Mouse (Mus musculus) midbrain, embryonic 11.5 days (tissue): Measurements from ENCODE around the gene Exoc2. TPM values are rescaled to one million over a fixed set of nuclear protein-coding genes. Genes with fewer than 3 reads are reported as not detected.

Experiments
- ATAC-seq: fragments of 200-750 bp; cut with Nextera tagmentation; 2 replicates; pipeline ENCODE4 v1.8.0; 2017; ENCODE audit warnings: moderate TSS enrichment, moderate library complexity; ENCODE audit not compliant: low FRiP score
- DNase-seq: peaks from one replicate; pipeline ENCODE4 v3.0.0; 2015; ENCODE audit warnings: low spot score; ENCODE audit errors: missing footprints
- H3K27ac ChIP-seq: fragments of 300-500 bp; sonication (generic); 2 replicates; pipeline ENCODE4 v1.5.1; 2014; ENCODE audit warnings: low read depth, low read length
- H3K27me3 ChIP-seq: fragments of 300-500 bp; sonication (generic); 2 replicates; pipeline ENCODE4 v1.6.1; 2014; ENCODE audit warnings: mild to moderate bottlenecking, low read length, moderate library complexity, mixed read lengths; ENCODE audit not compliant: control insufficient read depth, insufficient read depth
- H3K36me3 ChIP-seq: fragments of 300-500 bp; sonication (generic); 2 replicates; pipeline ENCODE4 v1.6.1; 2014; ENCODE audit warnings: mild to moderate bottlenecking, low read length, moderate library complexity, mixed read lengths; ENCODE audit not compliant: control insufficient read depth, insufficient read depth
- H3K4me1 ChIP-seq: fragments of 300-500 bp; sonication (generic); 2 replicates; pipeline ENCODE4 v1.6.1; 2014; ENCODE audit warnings: low read length; ENCODE audit not compliant: control insufficient read depth, insufficient read depth
- H3K4me2 ChIP-seq: fragments of 300-500 bp; sonication (generic); 2 replicates; pipeline ENCODE4 v1.6.1; 2014; ENCODE audit warnings: mild to moderate bottlenecking, moderate library complexity
- H3K4me3 ChIP-seq: fragments of 300-500 bp; sonication (generic); 2 replicates; pipeline ENCODE4 v1.5.1; 2014; ENCODE audit warnings: low read depth, low read length
- H3K9ac ChIP-seq: fragments of 300-500 bp; sonication (generic); 2 replicates; pipeline ENCODE4 v1.6.1; 2014; ENCODE audit warnings: low read length
- H3K9me3 ChIP-seq: fragments of 300-500 bp; sonication (generic); 2 replicates; pipeline ENCODE4 v1.6.1; 2016; ENCODE audit warnings: low read length; ENCODE audit not compliant: control insufficient read depth
- WGBS: fragments of 180-500 bp; shearing (Covaris S2); extraction: QIAGEN DNeasy Blood & Tissue Kit; methylation state at CpG from one replicate; pipeline ENCODE4 v1.1.7; 2014; 5-methylcytosine and 5-hydroxymethylcytosine counted together
- polyA plus RNA-seq: library from polyadenylated mRNA; unstranded; fragments of >200 nt; fragmentation: Nextera tagmentation; extraction: Ambion mirVana; gene quantifications from 2 replicates; pipeline ENCODE4 v1.2.1, GENCODE M21; 2014

Exoc2 gene
- polyA plus RNA-seq, 1 experiment from 2014 or later, result 41.3 TPM

DNA sequence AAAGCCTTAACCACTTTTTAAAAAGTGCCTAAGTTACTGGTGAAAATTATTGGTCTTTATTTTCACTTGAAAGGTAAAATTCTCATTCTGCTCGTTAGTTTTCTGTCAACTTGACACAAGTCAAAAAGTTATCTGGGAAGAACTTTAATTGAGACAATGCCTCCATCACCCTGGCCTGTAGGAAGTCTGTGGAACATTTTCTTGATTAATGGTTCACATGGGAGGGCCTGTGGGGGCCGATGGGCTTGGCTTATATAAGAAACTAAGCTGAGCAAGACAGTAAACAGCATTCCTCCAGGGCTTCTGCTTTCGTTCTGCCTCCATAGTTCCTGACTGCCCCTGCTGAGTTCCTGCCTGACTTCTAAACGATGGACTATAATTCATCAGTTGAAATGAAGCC lies 81.6 kb downstream of the Exoc2 start:
- ATAC-seq (no peak), DNase-seq (peak; percentile 71)
- H3K9ac ChIP-seq, result no peak overlapping the region
- no peak overlapping the region for H3K4me2 ChIP-seq
- WGBS, result 80% methylated on average over 4 of the region's 4 CpGs
- H3K27me3 ChIP-seq, result no peaks in the 10 kb centered on the region
- H3K27ac ChIP-seq, result no peak overlapping the region
- H3K36me3 ChIP-seq, result no peaks in the 10 kb centered on the region
- H3K4me3 ChIP-seq, result no peak overlapping the region
- H3K9me3 ChIP-seq, result no peaks in the 10 kb centered on the region
- no peaks in the 10 kb centered on the region for H3K4me1 ChIP-seq

DNA sequence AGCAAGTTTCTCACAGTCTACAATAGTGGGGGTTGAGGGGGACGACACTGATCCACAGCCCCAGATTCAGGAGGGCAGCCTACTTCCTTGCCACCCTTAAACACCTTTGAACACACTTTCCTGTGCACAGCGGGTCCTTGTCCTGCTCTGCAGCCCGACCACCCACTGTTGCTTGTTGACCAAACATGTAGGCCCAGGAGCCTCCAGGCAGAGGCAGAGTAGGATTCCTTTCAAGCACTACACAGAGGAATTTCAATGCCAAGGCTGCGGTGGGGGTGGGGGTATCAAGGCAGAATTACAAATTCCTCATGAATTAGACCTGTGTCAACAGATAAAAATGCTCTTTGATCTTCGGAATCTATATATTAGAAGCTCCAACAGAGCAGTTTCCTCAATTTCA lies 82.7 kb downstream of the Exoc2 start:
- DNase-seq (peak; percentile 81), ATAC-seq (no peak)
- no peaks in the 10 kb centered on the region for H3K9me3 ChIP-seq
- H3K27me3 ChIP-seq, result no peaks in the 10 kb centered on the region
- 73% methylated on average over 5 of the region's 5 CpGs for WGBS
- no peak overlapping the region for H3K27ac ChIP-seq
- H3K4me3 ChIP-seq, result no peak overlapping the region
- H3K36me3 ChIP-seq, result no peaks in the 10 kb centered on the region
- H3K4me1 ChIP-seq, result no peaks in the 10 kb centered on the region
- no peak overlapping the region for H3K9ac ChIP-seq
- no peak overlapping the region for H3K4me2 ChIP-seq

DNA sequence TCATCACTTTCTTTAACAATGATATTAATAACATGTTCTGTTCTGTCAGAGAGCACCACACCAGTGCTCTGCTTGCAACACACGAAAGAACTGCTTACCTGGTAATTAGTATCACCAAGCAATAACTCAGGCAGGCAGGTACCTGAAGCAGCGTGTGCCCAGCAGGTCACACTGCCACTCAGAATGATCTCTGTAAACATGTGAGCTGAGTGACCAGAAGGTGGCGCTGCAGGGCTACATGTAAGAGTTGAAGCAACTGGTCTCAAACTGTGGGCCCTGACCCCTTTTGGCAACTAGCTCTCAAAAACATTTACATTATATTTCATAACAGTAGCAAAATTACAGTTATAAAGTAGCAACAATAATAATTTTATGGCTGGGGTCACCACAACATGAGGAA lies 85.4 kb downstream of the Exoc2 start:
- H3K9me3 ChIP-seq, result no peaks in the 10 kb centered on the region
- no peak overlapping the region for H3K4me3 ChIP-seq
- ATAC-seq (no peak), DNase-seq (peak; percentile 93)
- H3K27me3 ChIP-seq, result no peaks in the 10 kb centered on the region
- no peak overlapping the region for H3K27ac ChIP-seq
- no peak overlapping the region for H3K4me2 ChIP-seq
- no peak overlapping the region for H3K9ac ChIP-seq
- H3K4me1 ChIP-seq, result no peaks in the 10 kb centered on the region
- no peaks in the 10 kb centered on the region for H3K36me3 ChIP-seq
- WGBS, result 11% methylated on average over 3 of the region's 3 CpGs

DNA sequence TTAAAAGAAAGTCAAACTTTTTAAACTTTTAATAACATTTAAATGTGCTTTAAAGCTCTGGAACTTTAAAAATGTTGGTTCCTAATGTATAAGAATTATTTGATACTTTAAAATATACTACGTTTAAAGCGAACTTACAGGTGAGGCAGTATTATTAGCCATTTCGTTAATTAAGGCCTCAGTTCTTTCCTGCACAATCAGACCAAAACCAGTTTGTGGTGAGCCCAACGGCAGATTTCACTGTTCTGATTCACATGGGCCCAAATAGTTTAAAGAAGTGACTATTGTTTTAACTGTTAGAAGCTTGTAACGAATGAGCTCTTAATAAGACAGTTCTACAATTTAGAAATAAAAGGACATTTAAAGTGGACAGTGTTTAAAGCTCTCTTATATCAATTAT lies 93.6 kb downstream of the Exoc2 start:
- 92% methylated on average over 5 of the region's 5 CpGs for WGBS
- H3K27ac ChIP-seq, result no peak overlapping the region
- no peak overlapping the region for H3K4me2 ChIP-seq
- H3K36me3 ChIP-seq, result no peaks in the 10 kb centered on the region
- DNase-seq (no peak), ATAC-seq (no peak)
- H3K27me3 ChIP-seq, result no peaks in the 10 kb centered on the region
- H3K4me1 ChIP-seq, result no peaks in the 10 kb centered on the region
- H3K9me3 ChIP-seq, result no peaks in the 10 kb centered on the region
- no peak overlapping the region for H3K9ac ChIP-seq
- no peak overlapping the region for H3K4me3 ChIP-seq

DNA sequence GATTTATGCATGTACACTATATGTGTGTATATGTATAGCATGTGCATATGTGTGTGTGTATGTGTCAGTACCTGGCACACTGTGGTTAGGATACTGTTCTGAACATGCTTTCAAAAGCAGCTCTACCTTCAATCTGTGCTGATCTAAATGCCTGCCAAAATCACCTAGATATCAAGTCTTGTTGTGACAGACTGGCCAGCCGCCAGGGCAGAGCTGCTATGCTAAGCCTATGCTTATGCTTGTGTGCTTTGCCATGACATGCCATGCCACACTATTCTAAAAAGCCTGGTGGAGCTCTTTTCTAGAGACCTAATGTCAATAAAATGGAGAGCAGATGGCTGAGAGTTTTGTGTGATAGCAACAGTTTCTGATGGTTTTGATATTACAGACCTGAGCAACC lies 94.0 kb downstream of the Exoc2 start:
- no peak overlapping the region for H3K4me3 ChIP-seq
- H3K27ac ChIP-seq, result no peak overlapping the region
- H3K9ac ChIP-seq, result no peak overlapping the region
- no peaks in the 10 kb centered on the region for H3K4me1 ChIP-seq
- WGBS, result 92% methylated on average over 1 of the region's 1 CpGs
- ATAC-seq (no peak), DNase-seq (no peak)
- H3K9me3 ChIP-seq, result no peaks in the 10 kb centered on the region
- H3K36me3 ChIP-seq, result no peaks in the 10 kb centered on the region
- no peak overlapping the region for H3K4me2 ChIP-seq
- H3K27me3 ChIP-seq, result no peaks in the 10 kb centered on the region

DNA sequence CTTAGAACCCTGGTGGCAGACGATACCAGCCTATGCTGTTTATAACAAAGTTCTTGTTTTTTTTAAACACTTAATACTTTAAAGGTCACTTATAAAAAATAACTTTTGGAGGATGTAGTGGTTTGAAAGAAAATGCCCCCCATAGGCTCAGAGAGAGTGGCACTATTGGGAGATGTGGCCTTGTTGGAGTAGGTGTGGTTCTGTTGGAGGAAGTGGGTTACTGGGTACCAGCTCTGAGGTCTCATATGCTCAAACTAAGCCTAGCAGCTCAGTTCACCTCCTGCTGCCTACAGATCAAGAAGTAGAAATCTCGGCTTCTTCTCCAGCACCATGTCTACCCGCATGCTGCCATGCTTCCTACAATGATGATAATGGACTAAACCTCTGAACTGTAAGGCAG lies 98.1 kb downstream of the Exoc2 start:
- no peak overlapping the region for H3K4me2 ChIP-seq
- H3K27me3 ChIP-seq, result no peaks in the 10 kb centered on the region
- H3K9ac ChIP-seq, result no peak overlapping the region
- no peak overlapping the region for H3K27ac ChIP-seq
- 95% methylated on average over 3 of the region's 3 CpGs for WGBS
- no peak overlapping the region for H3K4me3 ChIP-seq
- no peaks in the 10 kb centered on the region for H3K4me1 ChIP-seq
- DNase-seq (no peak), ATAC-seq (no peak)
- no peaks in the 10 kb centered on the region; the same call in 1 of the 2 replicates for H3K36me3 ChIP-seq
- H3K9me3 ChIP-seq, result no peaks in the 10 kb centered on the region

DNA sequence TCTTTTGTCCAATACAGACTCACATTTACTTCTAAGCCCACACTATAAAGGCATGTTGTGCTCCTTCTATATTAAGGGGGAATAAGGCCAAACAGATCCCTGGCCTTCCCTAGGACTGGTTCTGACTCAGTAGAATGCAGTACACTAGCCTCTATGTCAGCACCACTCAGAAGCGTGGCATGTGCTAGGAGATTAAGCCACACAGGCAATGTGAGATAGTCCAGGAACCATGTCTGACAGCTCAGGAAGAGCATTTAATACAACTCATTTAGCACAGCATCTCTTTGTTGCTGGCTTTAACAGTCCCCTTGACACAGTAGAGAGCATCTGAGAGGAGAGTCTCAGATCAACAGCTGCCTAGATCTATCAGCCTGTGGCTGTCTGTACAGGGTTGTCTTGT lies 100.4 kb downstream of the Exoc2 start:
- no peak for DNase-seq
- H3K4me1 ChIP-seq, result no peaks in the 10 kb centered on the region
- no peak overlapping the region for H3K27ac ChIP-seq
- H3K27me3 ChIP-seq, result no peaks in the 10 kb centered on the region
- no peaks in the 10 kb centered on the region; the same call in 1 of the 2 replicates for H3K36me3 ChIP-seq
- no peaks in the 10 kb centered on the region for H3K9me3 ChIP-seq
- ATAC-seq, result no peak
- H3K4me2 ChIP-seq, result no peak overlapping the region
- no peak overlapping the region for H3K9ac ChIP-seq
- no peak overlapping the region for H3K4me3 ChIP-seq
- WGBS, result 87% methylated on average over 1 of the region's 1 CpGs

DNA sequence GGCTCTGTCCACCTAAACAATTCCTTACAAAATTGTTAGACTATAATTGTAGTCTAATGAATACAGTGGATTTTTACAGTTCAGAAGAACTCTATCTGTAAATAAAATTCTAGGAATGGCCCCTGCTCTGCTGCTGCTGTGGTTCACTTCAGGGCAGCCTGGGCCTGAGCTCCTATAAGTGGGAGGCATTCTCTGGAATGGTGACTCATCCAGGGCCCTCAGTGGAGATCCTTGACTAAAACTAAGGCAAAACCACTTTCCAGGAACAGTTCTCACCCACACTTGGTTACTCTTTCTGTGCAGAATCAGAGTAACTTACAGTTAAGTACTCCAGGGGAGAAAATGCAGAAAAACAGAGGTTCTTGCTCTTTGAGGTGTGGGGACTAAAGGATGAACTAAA lies 108.4 kb downstream of the Exoc2 start:
- Histone ChIP-seq H3K9ac (no peak overlapping the region), H3K9me3 (no peaks in the 10 kb centered on the region), H3K36me3 (no peaks in the 10 kb centered on the region), H3K4me3 (no peak overlapping the region), H3K4me1 (no peaks in the 10 kb centered on the region), H3K27me3 (no peaks in the 10 kb centered on the region), H3K4me2 (no peak overlapping the region), H3K27ac (no peak overlapping the region)
- DNase-seq, result no peak
- no peak for ATAC-seq

DNA sequence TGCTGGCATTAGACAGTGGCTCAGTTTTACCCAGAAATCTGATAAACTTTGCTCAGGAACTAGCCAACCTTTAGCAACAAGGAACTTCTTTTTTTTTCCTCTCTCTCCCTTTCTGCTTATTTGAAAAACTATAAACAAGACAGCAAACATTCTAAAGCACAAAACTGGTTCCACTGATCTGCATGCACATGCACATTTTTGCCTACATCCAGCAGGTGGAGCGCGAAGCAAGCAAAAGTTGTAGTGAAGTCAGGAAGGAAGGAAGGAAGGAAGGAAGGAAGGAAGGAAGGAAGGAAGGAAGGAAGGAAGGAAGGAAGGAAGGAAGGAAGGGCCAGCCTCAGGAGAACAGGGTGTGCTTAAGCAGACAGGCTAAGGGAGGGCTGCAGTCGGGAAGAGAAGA lies 109.9 kb downstream of the Exoc2 start:
- DNase-seq, result no peak
- 80% methylated on average over 3 of the region's 3 CpGs for WGBS
- H3K4me1 ChIP-seq, result no peaks in the 10 kb centered on the region

DNA sequence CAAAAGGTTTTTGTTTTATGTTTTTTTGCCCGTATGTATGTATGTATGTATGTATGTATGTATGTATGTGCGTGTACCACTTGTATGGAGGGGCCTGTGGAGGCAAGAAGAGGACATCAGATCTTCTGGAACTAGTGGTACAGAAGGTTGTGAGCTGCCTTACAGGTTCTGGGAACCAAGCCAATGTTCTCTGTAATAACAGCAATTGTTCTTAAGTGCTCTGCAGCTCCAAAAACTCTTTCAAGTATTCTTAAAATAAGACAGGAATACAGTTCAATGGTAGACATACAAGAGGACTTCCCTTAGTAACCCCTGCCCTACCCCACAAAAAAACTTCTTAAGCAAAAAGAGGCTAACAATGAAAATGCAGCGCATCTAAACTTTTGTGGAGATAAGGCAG lies 115.5 kb downstream of the Exoc2 start:
- H3K4me2 ChIP-seq, result no peak overlapping the region
- no peaks in the 10 kb centered on the region for H3K27me3 ChIP-seq
- WGBS, result 92% methylated on average over 3 of the region's 3 CpGs
- DNase-seq, result no peak
- no peaks in the 10 kb centered on the region for H3K4me1 ChIP-seq
- H3K9me3 ChIP-seq, result no peaks in the 10 kb centered on the region
- no peak overlapping the region for H3K27ac ChIP-seq
- H3K9ac ChIP-seq, result no peak overlapping the region
- no peak overlapping the region for H3K4me3 ChIP-seq
- ATAC-seq, result no peak
- H3K36me3 ChIP-seq, result no peaks in the 10 kb centered on the region

More for the DNA sequence above, 109.9 kb downstream of the Exoc2 start:
- no peak for ATAC-seq
- no peaks in the 10 kb centered on the region for H3K36me3 ChIP-seq
- H3K9ac ChIP-seq, result no peak overlapping the region
- H3K4me3 ChIP-seq, result no peak overlapping the region
- H3K27me3 ChIP-seq, result no peaks in the 10 kb centered on the region
- no peak overlapping the region for H3K27ac ChIP-seq
- no peak overlapping the region for H3K4me2 ChIP-seq
- no peaks in the 10 kb centered on the region for H3K9me3 ChIP-seq
